Mouse (Mus musculus): ENCODE data around the gene Gtf3c5. TPM values are rescaled to one million over a fixed set of nuclear protein-coding genes. Genes with fewer than 3 reads are reported as not detected.

The Gtf3c5 gene
- polyA plus RNA-seq, 1 experiment from 2014 or later, result 30.5 TPM

DNA sequence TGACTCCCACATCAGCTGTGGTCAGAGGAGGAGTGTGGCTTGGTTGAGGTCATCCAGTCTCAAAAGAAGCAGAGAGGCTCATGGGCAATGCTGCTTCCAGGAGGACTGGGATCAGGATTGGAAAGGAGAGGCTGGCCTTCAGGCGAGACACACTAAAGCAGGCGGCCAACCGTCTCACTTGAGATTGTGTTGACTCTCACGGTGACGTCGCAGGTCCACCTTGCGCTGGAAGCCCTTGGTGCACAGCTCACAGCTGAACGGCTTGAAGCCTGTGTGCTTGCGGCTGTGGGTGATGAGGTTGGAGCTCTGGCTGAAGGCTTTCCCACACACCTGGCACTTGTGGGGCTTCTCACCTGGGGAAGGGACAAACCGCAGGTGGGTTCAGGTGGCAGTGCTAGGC, 26.3 kb upstream of the Gtf3c5 start:
- no peak for ATAC-seq

DNA sequence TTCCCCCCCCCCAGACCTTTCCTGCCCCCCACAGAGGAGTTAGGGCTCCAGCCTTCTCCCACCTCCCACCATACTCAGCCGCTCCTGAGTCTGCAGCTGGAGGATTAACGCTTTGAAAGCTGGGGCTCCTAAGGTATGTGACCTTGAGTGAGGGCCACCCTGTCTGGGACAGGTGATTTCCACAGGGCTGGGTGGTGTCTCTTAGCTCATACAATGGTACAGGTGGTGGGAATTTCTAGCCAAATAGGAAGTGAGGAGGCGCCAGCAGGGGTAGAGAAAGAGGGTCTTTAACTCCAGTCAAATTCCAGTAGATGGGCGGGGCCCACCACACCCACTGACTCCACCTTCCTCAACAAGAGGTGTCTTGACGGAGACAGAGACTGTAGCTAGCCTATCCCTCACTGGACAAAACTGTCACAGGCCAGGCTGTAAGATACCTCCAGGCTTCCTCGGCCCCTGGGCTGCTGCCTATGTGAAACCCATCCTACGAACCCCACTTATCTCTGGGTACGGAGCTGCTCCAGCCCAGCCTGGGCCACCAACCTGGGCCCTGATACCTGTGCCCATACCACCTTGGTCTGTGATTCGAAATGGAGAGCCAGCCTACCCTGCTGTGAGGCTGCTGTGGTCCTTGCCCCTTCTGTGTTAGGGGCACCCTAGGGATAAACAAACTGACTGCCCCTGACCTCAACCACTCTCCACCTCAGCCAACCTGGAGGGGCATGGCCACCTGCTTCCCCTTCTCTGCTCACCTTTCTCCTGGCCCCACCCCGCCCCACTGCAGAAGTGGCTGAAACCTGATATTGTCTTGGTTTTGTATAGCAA, 24.0 kb upstream of the Gtf3c5 start:
- H3K27me3 ChIP-seq, result no peaks in the 10 kb centered on the region
- ATAC-seq (no peak), DNase-seq (ENCODE audit: low read depth, low spot score) (no peak)
- ChIA-PET POLR2A (no interaction called here), CTCF (interaction anchor here (1.3 kb wide), 1 partner anchor 10 kb away, joined by 3 read pairs; no protein-coding TSS in a partner anchor)
- in situ Hi-C loops (cut with MboI; ENCODE audit: low pct_unique_long_range_greater_than_20kb), result no loop called here
- no peak for TF ChIP-seq CTCF (IDR thresholded peaks at IDR 0.05)

More for the DNA sequence above, 26.3 kb upstream of the Gtf3c5 start:
- in situ Hi-C loops (cut with MboI; ENCODE audit: low pct_unique_long_range_greater_than_20kb), result no loop called here
- no peak for TF ChIP-seq CTCF (IDR thresholded peaks at IDR 0.05)
- ChIA-PET POLR2A (no interaction called here), CTCF (no interaction called here)
- DNase-seq (ENCODE audit: low read depth, low spot score), result no peak
- H3K27me3 ChIP-seq, result no peaks in the 10 kb centered on the region

DNA sequence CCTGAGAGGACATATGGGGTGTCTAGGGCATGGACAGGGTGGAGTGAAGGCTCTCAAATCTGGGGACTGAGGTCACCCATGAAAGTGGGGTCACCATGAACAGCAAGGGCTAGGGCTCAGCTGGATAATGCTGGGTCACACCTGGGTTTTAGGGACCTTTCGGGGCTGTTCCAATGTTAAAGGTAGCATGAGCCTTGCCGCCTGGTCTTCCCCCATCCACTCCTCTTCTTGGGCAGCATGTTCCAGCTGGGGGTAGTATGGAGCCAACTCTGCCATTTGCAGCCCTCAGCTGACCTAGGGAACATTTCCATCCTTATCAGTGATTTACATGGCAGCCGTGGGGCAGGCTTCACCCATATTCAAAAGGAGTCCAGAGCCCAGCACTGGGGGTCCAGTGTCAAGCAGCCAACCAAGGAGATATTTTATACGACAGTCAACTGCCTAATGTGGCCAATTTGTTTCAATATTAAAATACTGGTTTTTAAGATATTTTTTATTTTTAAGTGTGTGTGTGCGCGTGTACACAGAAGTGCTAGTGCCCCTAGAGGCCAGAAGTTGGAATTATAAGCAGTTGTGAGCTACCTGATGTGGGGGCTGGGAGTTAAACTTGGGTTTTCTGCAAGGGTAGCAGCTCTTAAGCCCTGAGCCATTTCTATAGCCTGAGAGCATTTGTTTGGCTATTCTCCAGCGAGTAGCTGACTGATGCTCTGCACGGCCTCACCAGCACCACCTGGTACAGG, 23.2 kb upstream of the Gtf3c5 start:
- no peak for ATAC-seq
- in situ Hi-C loops (cut with MboI; ENCODE audit: low pct_unique_long_range_greater_than_20kb), result no loop called here
- peaks cover 3% of the 10 kb centered on the region for H3K27me3 ChIP-seq
- DNase-seq (ENCODE audit: low read depth, low spot score), result no peak
- ChIA-PET CTCF (interaction anchor here (1.3 kb wide), 1 partner anchor 11 kb away, joined by 3 read pairs; no protein-coding TSS in a partner anchor), POLR2A (no interaction called here)
- TF ChIP-seq CTCF (IDR thresholded peaks at IDR 0.05), result no peak

- no peak for TF ChIP-seq CTCF (IDR thresholded peaks at IDR 0.05)
- CTCF ChIA-PET, result interaction anchor here (1.3 kb wide), 1 partner anchor 12 kb away, joined by 3 read pairs; no protein-coding TSS in a partner anchor
- DNase-seq (ENCODE audit: low read depth, low spot score) (no peak), ATAC-seq (no peak)
- H3K27me3 ChIP-seq, result peaks cover 3% of the 10 kb centered on the region
- in situ Hi-C loops (cut with MboI; ENCODE audit: low pct_unique_long_range_greater_than_20kb), result no loop called here
- POLR2A ChIA-PET, result no interaction called here
Measured at GRCm38 (mm10) chr2:28605789-28606541, 22.4 kb upstream of the Gtf3c5 start.

GRCm38 (mm10) chr2:28603542-28603941, 20.0 kb upstream of the Gtf3c5 start:
- H3K27me3 ChIP-seq, result peaks cover 8% of the 10 kb centered on the region
- ChIA-PET POLR2A (no interaction called here), CTCF (interaction anchor here (1.0 kb wide), 1 partner anchor 18 kb away, joined by 3 read pairs; the partner anchor contains the start of gene Gfi1b)
- DNase-seq (ENCODE audit: low read depth, low spot score) (no peak), ATAC-seq (no peak)
- TF ChIP-seq CTCF (IDR thresholded peaks at IDR 0.05), result no peak
- in situ Hi-C loops (cut with MboI; ENCODE audit: low pct_unique_long_range_greater_than_20kb), result no loop called here

GRCm38 (mm10) chr2:28601720-28602590, 18.4 kb upstream of the Gtf3c5 start:
- in situ Hi-C loops (cut with MboI; ENCODE audit: low pct_unique_long_range_greater_than_20kb), result no loop called here
- ChIA-PET CTCF (interaction anchor here (0.9 kb wide), 1 partner anchor 11 kb away, joined by 3 read pairs; no protein-coding TSS in a partner anchor), POLR2A (interaction anchor here (0.7 kb wide), 1 partner anchor 388 kb away, joined by 3 read pairs; no protein-coding TSS in a partner anchor)
- H3K27me3 ChIP-seq, result peaks cover 8% of the 10 kb centered on the region
- DNase-seq (ENCODE audit: low read depth, low spot score) (no peak), ATAC-seq (no peak)
- no peak for TF ChIP-seq CTCF (IDR thresholded peaks at IDR 0.05)

GRCm38 (mm10) chr2:28599569-28599900, 16.0 kb upstream of the Gtf3c5 start:
- in situ Hi-C loops (cut with MboI; ENCODE audit: low pct_unique_long_range_greater_than_20kb), result no loop called here
- peaks cover 9% of the 10 kb centered on the region for H3K27me3 ChIP-seq
- TF ChIP-seq CTCF (IDR thresholded peaks at IDR 0.05), result no peak
- ChIA-PET CTCF (no interaction called here), POLR2A (no interaction called here)
- no peak for DNase-seq (ENCODE audit: low read depth, low spot score)
- no peak for ATAC-seq

- TF ChIP-seq CTCF (IDR thresholded peaks at IDR 0.05), result no peak
- in situ Hi-C loops (cut with MboI; ENCODE audit: low pct_unique_long_range_greater_than_20kb), result no loop called here
- ChIA-PET CTCF (no interaction called here), POLR2A (interaction anchor here (1.3 kb wide), 1 partner anchor 20 kb away, joined by 4 read pairs; no protein-coding TSS in a partner anchor)
- ATAC-seq (no peak), DNase-seq (ENCODE audit: low read depth, low spot score) (no peak)
- H3K27me3 ChIP-seq, result peaks cover 14% of the 10 kb centered on the region
Measured at GRCm38 (mm10) chr2:28598692-28599568, 15.4 kb upstream of the Gtf3c5 start.
